Mouse (Mus musculus) lung, postnatal 25 days (tissue): Measurements from ENCODE around the gene Vmn1r194.
"Not testable (repeated sequence)": the region's sequence is repeated elsewhere in the genome, so short reads cannot be mapped to it uniquely, and the experiment has no call there.

Source experiments
- DNase-seq: peaks from one replicate; pipeline ENCODE4 v3.0.0; 2022; ENCODE audit warnings: low spot score

The Vmn1r194 gene

DNA sequence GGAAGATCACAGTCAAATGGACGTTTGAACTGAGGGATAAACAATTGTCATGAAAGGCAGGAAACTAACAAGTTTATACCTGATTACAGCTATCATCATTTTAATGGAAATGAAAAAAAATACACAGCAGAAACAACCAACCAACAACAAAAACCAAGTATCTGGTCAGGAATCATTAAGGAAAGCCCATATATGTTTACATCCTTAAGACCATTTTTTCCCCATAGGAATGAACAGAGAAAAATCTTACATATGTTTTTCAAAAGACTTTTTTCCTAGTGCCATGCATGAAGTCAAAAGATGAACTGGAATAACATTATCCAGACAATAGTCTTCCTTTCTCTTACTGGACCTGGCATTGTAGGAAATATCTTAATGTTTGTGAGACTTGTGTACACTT is at the start of gene Vmn1r194:
TSS of gene Vmn1r194 (plus strand) at position 301 of the 400 bp plus-strand sequence.
- DNase-seq, result no peak

DNA sequence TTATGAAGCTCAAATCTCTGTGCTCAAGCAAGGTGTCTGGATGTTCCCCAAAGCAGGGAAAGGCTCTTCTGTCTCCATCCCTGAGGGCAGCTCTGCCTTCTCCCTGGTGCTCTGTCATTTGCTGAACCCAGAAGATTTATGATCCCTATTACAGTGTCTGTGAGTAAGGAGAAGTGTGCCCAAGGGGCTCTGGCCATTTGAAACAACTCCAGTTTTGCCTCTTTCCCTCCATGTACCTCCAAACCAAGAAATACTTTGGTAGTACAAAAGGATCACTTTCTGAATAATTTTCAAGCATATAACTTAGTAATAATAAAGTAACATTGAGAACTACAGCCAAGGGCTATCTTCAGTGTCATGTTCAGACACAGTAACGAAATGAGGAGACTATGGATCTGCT is 21.0 kb upstream of the Vmn1r194 start, which contains the start of gene Vmn1r193:
TSS of gene Vmn1r193 (minus strand) at position 101 of the 400 bp plus-strand sequence.
- not testable (repeated sequence) for DNase-seq

DNA sequence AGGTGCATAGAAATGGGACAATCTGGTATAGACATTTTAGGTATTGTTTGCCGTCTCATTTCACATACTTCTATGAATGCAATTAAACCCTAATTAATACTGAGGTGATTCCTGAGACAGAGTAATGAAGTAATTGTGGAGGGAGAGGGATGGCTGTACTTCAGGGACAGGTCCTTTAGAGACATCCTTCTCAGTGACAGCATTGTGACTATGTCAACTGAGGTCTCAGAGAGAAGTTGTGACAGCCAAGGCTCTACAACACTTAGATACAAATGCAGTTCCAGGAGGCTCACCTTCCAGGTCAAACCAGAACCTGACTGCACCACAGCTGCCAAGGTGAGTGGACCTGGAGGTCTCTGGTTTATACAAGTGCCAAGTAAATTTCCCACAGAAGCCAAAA is 26.2 kb downstream of the Vmn1r194 start, which contains the start of gene Vmn1r195:
TSS of gene Vmn1r195 (plus strand) at position 301 of the 400 bp plus-strand sequence.
- DNase-seq, result not testable (repeated sequence)

DNA sequence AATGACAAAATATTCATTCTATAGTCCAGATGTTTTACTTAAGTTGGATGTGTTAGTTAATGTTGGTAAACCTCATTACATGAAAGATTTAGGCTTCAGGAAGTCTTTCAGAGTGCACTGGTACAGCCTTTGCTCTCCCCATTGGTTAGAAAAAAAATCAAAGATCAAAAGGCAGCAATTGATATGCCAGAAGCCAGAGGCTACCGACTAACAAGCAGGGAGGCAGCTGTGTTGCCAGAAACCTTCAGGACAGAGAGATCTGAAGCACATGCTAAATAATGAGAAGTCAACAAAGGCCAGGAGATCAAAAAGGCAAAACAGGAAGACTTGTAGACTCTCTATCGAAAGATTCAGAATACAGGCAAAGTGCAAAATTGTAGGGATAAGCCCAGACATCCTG is 27.7 kb downstream of the Vmn1r194 start:
- DNase-seq, result no peak

DNA sequence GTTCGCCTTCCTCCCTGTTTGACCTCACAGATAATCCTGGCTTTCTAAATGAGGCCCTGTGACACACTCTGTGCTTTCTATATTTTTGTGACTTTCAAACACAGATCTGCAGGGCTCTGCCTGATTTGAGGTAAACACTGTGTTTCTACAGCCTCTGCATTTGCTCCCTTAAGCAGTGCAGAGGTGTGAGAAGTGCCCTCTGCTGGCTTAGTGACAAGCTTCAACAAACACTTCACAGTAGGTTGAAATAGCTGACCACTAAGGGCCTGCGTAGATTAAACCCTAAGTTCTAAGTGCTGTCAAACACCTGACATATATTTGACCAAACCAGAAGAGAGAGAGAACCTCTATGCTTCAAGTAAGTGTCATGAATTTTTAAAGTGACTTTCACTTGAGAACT is 40.6 kb downstream of the Vmn1r194 start:
- DNase-seq, result no peak

DNA sequence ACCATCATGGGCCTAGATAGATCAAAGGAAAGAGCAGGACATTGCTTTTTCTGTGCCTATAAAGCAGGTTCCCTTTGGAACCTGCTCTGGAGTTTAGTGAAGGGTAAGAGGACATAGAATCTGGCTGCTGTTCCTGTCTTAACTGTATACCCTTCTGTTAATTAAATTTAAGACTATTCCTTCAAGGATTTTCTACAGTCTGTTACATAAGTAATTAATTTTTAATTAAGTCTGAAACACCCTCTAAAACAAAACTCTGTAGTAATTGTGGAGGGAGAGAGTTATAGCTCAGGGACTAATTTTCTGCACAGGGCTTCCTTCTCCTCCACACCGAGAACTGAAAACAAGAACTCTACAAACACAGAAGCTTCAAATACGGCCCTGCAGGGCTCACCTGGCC is 45.6 kb downstream of the Vmn1r194 start, which contains the start of gene Vmn1r196:
TSS of gene Vmn1r196 (plus strand) at position 301 of the 400 bp plus-strand sequence.
- DNase-seq, result no peak
